Mouse (Mus musculus): ENCODE results near the gene Syne2. TPM values are rescaled to one million over a fixed set of nuclear protein-coding genes. Genes with fewer than 3 reads are reported as not detected.

Syne2 gene
- polyA plus RNA-seq, 1 experiment from 2014 or later, result 68.4 TPM

GRCm38 (mm10) chr12:75897793-75898192, 79.9 kb downstream of the Syne2 start:
- WGBS, result 88% methylated on average over 7 of the region's 7 CpGs
- H3K4me1 ChIP-seq (ENCODE audit: insufficient read depth), result no peaks in the 10 kb centered on the region
- ATAC-seq (ENCODE audit: insufficient read depth) (no peak), DNase-seq (no peak)
- no peak overlapping the region for H3K9ac ChIP-seq
- H3K4me3 ChIP-seq (ENCODE audit: low read depth, low read length), result no peak overlapping the region
- no peak for TF ChIP-seq CTCF (IDR thresholded peaks at IDR 0.05; ENCODE audit: low read depth)
- H3K27ac ChIP-seq (ENCODE audit: low read depth), result no peak overlapping the region
- H3K9me3 ChIP-seq (ENCODE audit: low read depth, low read length), result no peaks in the 10 kb centered on the region
- peaks cover 22% of the 10 kb centered on the region; the same call in 1 of the 2 replicates for H3K36me3 ChIP-seq (ENCODE audit: insufficient read depth)
- H3K27me3 ChIP-seq (ENCODE audit: insufficient read depth, low read length), result no peaks in the 10 kb centered on the region
- H3K4me2 ChIP-seq, result no peak overlapping the region

DNA sequence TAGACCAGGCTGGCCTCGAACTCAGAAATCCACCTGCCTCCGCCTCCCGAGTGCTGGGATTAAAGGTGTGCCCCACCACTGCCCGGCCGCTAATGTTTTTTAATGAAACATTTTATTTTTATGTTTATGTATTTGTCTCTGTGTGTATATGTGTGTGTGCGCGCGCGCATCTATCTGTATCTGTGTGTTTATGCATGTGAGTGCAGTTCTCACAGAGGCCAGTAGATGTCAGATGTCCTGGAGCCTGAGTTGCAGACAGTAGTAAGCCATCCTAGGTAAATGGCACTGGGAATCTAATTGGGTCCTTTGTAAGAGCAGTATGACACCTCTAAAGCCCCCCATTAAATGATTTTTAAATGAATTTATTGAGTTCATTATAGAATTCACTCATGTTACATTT, 83.8 kb downstream of the Syne2 start:
- ATAC-seq (ENCODE audit: insufficient read depth) (no peak), DNase-seq (no peak)
- Histone ChIP-seq H3K4me2 (no peak overlapping the region), H3K4me3 (ENCODE audit: low read depth, low read length) (no peak overlapping the region), H3K27me3 (ENCODE audit: insufficient read depth, low read length) (no peaks in the 10 kb centered on the region), H3K9ac (no peak overlapping the region), H3K36me3 (ENCODE audit: insufficient read depth) (peaks cover 40% of the 10 kb centered on the region), H3K27ac (ENCODE audit: low read depth) (no peak overlapping the region), H3K9me3 (ENCODE audit: low read depth, low read length) (no peaks in the 10 kb centered on the region), H3K4me1 (ENCODE audit: insufficient read depth) (no peaks in the 10 kb centered on the region)
- peak; percentile 43 for TF ChIP-seq CTCF (IDR thresholded peaks at IDR 0.05; ENCODE audit: low read depth)
- WGBS, result 97% methylated on average over 9 of the region's 9 CpGs

DNA sequence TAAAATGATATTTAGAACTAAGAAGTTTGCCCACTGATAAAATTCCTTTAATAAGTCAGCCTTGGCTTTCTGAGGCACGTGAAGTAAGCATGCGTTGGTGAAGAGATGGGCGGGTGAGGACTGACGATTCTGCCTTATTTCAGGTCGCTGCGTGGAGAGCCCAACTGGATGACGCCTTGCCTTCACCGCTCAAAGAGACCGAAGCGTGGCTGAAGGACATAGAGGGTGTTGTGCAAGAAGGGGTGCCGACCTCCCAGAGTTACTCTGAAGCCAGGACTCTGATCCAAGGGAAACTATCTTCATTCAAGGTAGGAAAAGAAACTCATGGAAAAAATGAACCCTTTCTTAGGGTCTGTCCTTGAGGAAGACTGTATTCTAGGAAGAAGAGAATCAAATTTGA, 86.1 kb downstream of the Syne2 start:
- DNase-seq, result no peak
- WGBS, result 83% methylated on average over 11 of the region's 11 CpGs
- Histone ChIP-seq H3K27me3 (ENCODE audit: insufficient read depth, low read length) (no peaks in the 10 kb centered on the region), H3K9me3 (ENCODE audit: low read depth, low read length) (no peaks in the 10 kb centered on the region), H3K27ac (ENCODE audit: low read depth) (no peak overlapping the region), H3K4me1 (ENCODE audit: insufficient read depth) (no peaks in the 10 kb centered on the region), H3K36me3 (ENCODE audit: insufficient read depth) (peaks cover 37% of the 10 kb centered on the region), H3K4me2 (no peak overlapping the region), H3K4me3 (ENCODE audit: low read depth, low read length) (no peak overlapping the region), H3K9ac (no peak overlapping the region)
- no peak for TF ChIP-seq CTCF (IDR thresholded peaks at IDR 0.05; ENCODE audit: low read depth)
- ATAC-seq (ENCODE audit: insufficient read depth), result no peak

DNA sequence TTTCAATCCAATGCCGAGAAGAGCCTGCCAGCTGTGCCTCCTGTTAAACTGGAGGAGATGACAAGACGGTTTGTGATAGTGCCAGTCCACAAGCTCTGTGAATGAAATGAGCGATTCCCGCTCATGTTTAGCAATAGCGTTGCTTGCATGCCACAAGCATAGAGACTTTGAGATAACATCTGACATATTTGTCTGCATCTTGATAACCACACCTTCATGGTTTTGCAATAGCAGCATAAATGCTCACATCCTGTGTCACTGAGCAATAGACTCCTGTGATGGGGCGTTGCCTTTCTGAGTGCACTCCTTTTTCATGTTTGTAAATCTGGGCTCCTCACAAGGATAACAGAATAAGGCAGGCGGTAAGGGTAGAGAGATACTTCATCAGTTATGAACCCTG, 87.4 kb downstream of the Syne2 start:
- Histone ChIP-seq H3K27me3 (ENCODE audit: insufficient read depth, low read length) (no peaks in the 10 kb centered on the region), H3K4me2 (no peak overlapping the region), H3K4me3 (ENCODE audit: low read depth, low read length) (no peak overlapping the region), H3K27ac (ENCODE audit: low read depth) (no peak overlapping the region), H3K36me3 (ENCODE audit: insufficient read depth) (peaks cover 39% of the 10 kb centered on the region), H3K4me1 (ENCODE audit: insufficient read depth) (no peaks in the 10 kb centered on the region), H3K9ac (no peak overlapping the region), H3K9me3 (ENCODE audit: low read depth, low read length) (no peaks in the 10 kb centered on the region)
- ATAC-seq (ENCODE audit: insufficient read depth), result no peak
- no peak for TF ChIP-seq CTCF (IDR thresholded peaks at IDR 0.05; ENCODE audit: low read depth)
- DNase-seq, result no peak
- WGBS, result 90% methylated on average over 7 of the region's 7 CpGs

GRCm38 (mm10) chr12:75908466-75908865, 90.5 kb downstream of the Syne2 start:
- DNase-seq (peak; percentile 38), ATAC-seq (ENCODE audit: insufficient read depth) (no peak)
- Histone ChIP-seq H3K9ac (no peak overlapping the region), H3K4me2 (no peak overlapping the region), H3K27ac (ENCODE audit: low read depth) (no peak overlapping the region), H3K9me3 (ENCODE audit: low read depth, low read length) (no peaks in the 10 kb centered on the region), H3K27me3 (ENCODE audit: insufficient read depth, low read length) (no peaks in the 10 kb centered on the region), H3K4me1 (ENCODE audit: insufficient read depth) (no peaks in the 10 kb centered on the region), H3K4me3 (ENCODE audit: low read depth, low read length) (no peak overlapping the region), H3K36me3 (ENCODE audit: insufficient read depth) (peaks cover 53% of the 10 kb centered on the region)
- 76% methylated on average over 3 of the region's 3 CpGs for WGBS
- TF ChIP-seq CTCF (IDR thresholded peaks at IDR 0.05; ENCODE audit: low read depth), result no peak

- Histone ChIP-seq H3K36me3 (ENCODE audit: insufficient read depth) (peaks cover 44% of the 10 kb centered on the region), H3K9ac (no peak overlapping the region), H3K27me3 (ENCODE audit: insufficient read depth, low read length) (no peaks in the 10 kb centered on the region), H3K9me3 (ENCODE audit: low read depth, low read length) (no peaks in the 10 kb centered on the region), H3K4me3 (ENCODE audit: low read depth, low read length) (no peak overlapping the region), H3K27ac (ENCODE audit: low read depth) (no peak overlapping the region), H3K4me1 (ENCODE audit: insufficient read depth) (no peaks in the 10 kb centered on the region), H3K4me2 (no peak overlapping the region)
- 80% methylated on average over 5 of the region's 5 CpGs for WGBS
- TF ChIP-seq CTCF (IDR thresholded peaks at IDR 0.05; ENCODE audit: low read depth), result no peak
- DNase-seq (peak; percentile 20), ATAC-seq (ENCODE audit: insufficient read depth) (no peak)
Observed at GRCm38 (mm10) chr12:75915694-75916093, 97.8 kb downstream of the Syne2 start.

- H3K4me1 ChIP-seq (ENCODE audit: insufficient read depth), result no peaks in the 10 kb centered on the region
- no peak overlapping the region for H3K4me2 ChIP-seq
- H3K9ac ChIP-seq, result no peak overlapping the region
- ATAC-seq (ENCODE audit: insufficient read depth) (no peak), DNase-seq (peak; percentile 52)
- no peak for TF ChIP-seq CTCF (IDR thresholded peaks at IDR 0.05; ENCODE audit: low read depth)
- H3K36me3 ChIP-seq (ENCODE audit: insufficient read depth), result peaks cover 42% of the 10 kb centered on the region
- 60% methylated on average over 2 of the region's 2 CpGs for WGBS
- no peak overlapping the region for H3K27ac ChIP-seq (ENCODE audit: low read depth)
- H3K27me3 ChIP-seq (ENCODE audit: insufficient read depth, low read length), result no peaks in the 10 kb centered on the region
- H3K9me3 ChIP-seq (ENCODE audit: low read depth, low read length), result no peaks in the 10 kb centered on the region
- no peak overlapping the region for H3K4me3 ChIP-seq (ENCODE audit: low read depth, low read length)
Observed at GRCm38 (mm10) chr12:75918415-75918814, 100.5 kb downstream of the Syne2 start.

DNA sequence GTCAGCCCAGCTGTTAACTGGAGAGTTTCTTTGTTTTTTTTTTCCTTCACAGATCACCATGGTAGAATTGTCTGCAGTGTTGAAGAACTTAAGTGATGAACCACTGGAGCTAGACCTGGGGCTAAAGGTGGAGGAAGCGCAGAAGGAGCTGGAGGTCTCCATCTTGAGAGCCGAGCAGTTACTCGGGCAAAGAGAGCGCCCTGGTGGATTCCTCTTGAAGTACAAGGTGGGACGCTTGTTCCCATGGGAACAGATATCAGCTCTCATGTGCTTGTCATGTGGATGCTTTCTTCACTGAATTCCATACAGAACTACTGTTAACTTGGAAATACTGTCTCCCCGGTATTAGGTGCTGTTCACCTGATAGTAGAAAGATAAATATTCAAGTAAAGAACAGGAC, 101.0 kb downstream of the Syne2 start:
- Histone ChIP-seq H3K4me3 (ENCODE audit: low read depth, low read length) (no peak overlapping the region), H3K4me1 (ENCODE audit: insufficient read depth) (no peaks in the 10 kb centered on the region), H3K27ac (ENCODE audit: low read depth) (no peak overlapping the region), H3K9ac (no peak overlapping the region), H3K27me3 (ENCODE audit: insufficient read depth, low read length) (no peaks in the 10 kb centered on the region), H3K9me3 (ENCODE audit: low read depth, low read length) (no peaks in the 10 kb centered on the region), H3K4me2 (no peak overlapping the region), H3K36me3 (ENCODE audit: insufficient read depth) (peaks cover 41% of the 10 kb centered on the region)
- TF ChIP-seq CTCF (IDR thresholded peaks at IDR 0.05; ENCODE audit: low read depth), result peak; percentile 63
- peak; percentile 78 for DNase-seq
- 44% methylated on average over 6 of the region's 6 CpGs for WGBS
- no peak for ATAC-seq (ENCODE audit: insufficient read depth)

All from lung, embryonic 14.5 days (tissue).